Mouse (Mus musculus) liver, embryonic 12.5 days (tissue): ENCODE measurements at regions not wholly inside any gene's neighbourhood (a gene's known extent, or its start where the extent isn't known, plus 50 kb on each side); places are given as distances from the start of the nearest gene placed in this dataset.

ENCODE experiments used
- ATAC-seq: fragments of 200-750 bp; cut with Nextera tagmentation; 2 replicates; pipeline ENCODE4 v1.8.0; 2017; ENCODE audit warnings: moderate number of reproducible peaks, mild to moderate bottlenecking, moderate library complexity
- H3K27ac ChIP-seq: fragments of 300-500 bp; sonication (generic); 2 replicates; pipeline ENCODE4 v1.5.1; 2016; ENCODE audit warnings: mild to moderate bottlenecking
- H3K27me3 ChIP-seq: fragments of 300-500 bp; sonication (generic); replicated peaks from 2 replicates; pipeline ENCODE4 v1.6.1; 2016; ENCODE audit warnings: mild to moderate bottlenecking, moderate library complexity
- H3K36me3 ChIP-seq: fragments of 300-500 bp; sonication (generic); 2 replicates; pipeline ENCODE4 v1.6.1; 2016; ENCODE audit warnings: mild to moderate bottlenecking, moderate library complexity
- H3K4me1 ChIP-seq: fragments of 300-500 bp; sonication (generic); 2 replicates; pipeline ENCODE4 v1.6.1; 2016
- H3K4me2 ChIP-seq: fragments of 300-500 bp; sonication (generic); 2 replicates; pipeline ENCODE4 v1.6.1; 2016; ENCODE audit warnings: mild to moderate bottlenecking, moderate library complexity
- H3K4me3 ChIP-seq: fragments of 300-500 bp; sonication (generic); 2 replicates; pipeline ENCODE4 v1.5.1; 2016; ENCODE audit warnings: mild to moderate bottlenecking, moderate library complexity
- H3K9ac ChIP-seq: fragments of 300-500 bp; sonication (generic); 2 replicates; pipeline ENCODE4 v1.6.1; 2016; ENCODE audit warnings: mild to moderate bottlenecking, moderate library complexity
- H3K9me3 ChIP-seq: fragments of 300-500 bp; sonication (generic); replicated peaks from 2 replicates; pipeline ENCODE4 v1.6.1; 2016; ENCODE audit warnings: mild to moderate bottlenecking, moderate library complexity
- WGBS: fragments of 180-500 bp; shearing (Covaris S2); methylation state at CpG from one replicate; pipeline ENCODE4 v1.1.7; 2016; ENCODE audit not compliant: insufficient replicate concordance; 5-methylcytosine and 5-hydroxymethylcytosine counted together

GRCm38 (mm10) chr2:45287530-45288009, 170.4 kb upstream of the Zeb2 start:
- no peak for ATAC-seq
- Histone ChIP-seq H3K4me1 (no peaks in the 10 kb centered on the region), H3K4me3 (no peak overlapping the region), H3K36me3 (no peaks in the 10 kb centered on the region), H3K4me2 (no peak overlapping the region), H3K9me3 (no peaks in the 10 kb centered on the region), H3K27me3 (no peaks in the 10 kb centered on the region), H3K27ac (no peak overlapping the region), H3K9ac (no peak overlapping the region)
- 72% methylated on average over 7 of the region's 7 CpGs for WGBS

- Histone ChIP-seq H3K36me3 (no peaks in the 10 kb centered on the region), H3K9ac (no peak overlapping the region), H3K4me2 (no peak overlapping the region), H3K4me3 (no peak overlapping the region), H3K27me3 (no peaks in the 10 kb centered on the region), H3K9me3 (no peaks in the 10 kb centered on the region), H3K27ac (no peak overlapping the region), H3K4me1 (peaks cover 17% of the 10 kb centered on the region; the same call in 1 of the 2 replicates)
- ATAC-seq: no peak
Observed at GRCm38 (mm10) chr2:45283811-45284210, 166.6 kb upstream of the Zeb2 start.

DNA sequence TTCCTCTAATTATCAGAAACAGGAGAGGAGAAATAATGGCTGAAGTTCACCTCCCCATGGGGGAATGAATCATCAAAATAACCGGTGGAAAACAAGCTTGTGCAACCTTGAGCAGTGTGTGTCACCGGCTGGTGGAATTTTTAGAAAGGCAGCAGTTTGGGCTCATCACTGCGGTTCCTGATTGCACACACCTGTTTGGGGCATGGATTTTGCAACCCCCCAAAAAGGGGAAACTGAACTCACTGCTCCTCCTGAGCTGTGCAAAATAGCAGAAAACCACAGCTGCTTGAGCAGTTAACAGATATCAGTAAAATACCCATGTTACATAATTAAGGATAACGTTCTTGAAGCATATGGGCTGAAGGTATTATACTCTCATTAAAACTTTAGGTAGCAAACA, 162.3 kb upstream of the Zeb2 start:
- 14% methylated on average over 4 of the region's 4 CpGs for WGBS
- Histone ChIP-seq H3K27me3 (no peaks in the 10 kb centered on the region), H3K4me1 (peaks cover 17% of the 10 kb centered on the region; the same call in 1 of the 2 replicates), H3K9ac (no peak overlapping the region), H3K9me3 (no peaks in the 10 kb centered on the region), H3K36me3 (no peaks in the 10 kb centered on the region), H3K27ac (no peak overlapping the region), H3K4me2 (no peak overlapping the region), H3K4me3 (no peak overlapping the region)
- 0 out of 2 replicates have a peak, but pooled peaks have one; percentile 27 for ATAC-seq

- H3K9ac ChIP-seq: no peak overlapping the region
- no peak overlapping the region for H3K4me2 ChIP-seq
- H3K27me3 ChIP-seq: no peaks in the 10 kb centered on the region
- peaks cover 17% of the 10 kb centered on the region; the same call in 1 of the 2 replicates for H3K4me1 ChIP-seq
- H3K9me3 ChIP-seq: no peaks in the 10 kb centered on the region
- ATAC-seq: no peak
- no peak overlapping the region for H3K27ac ChIP-seq
- no peak overlapping the region for H3K4me3 ChIP-seq
- WGBS: 87% methylated on average over 2 of the region's 2 CpGs
- no peaks in the 10 kb centered on the region for H3K36me3 ChIP-seq
Observed at GRCm38 (mm10) chr2:45277602-45278001, 160.4 kb upstream of the Zeb2 start.

- 68% methylated on average over 1 of the region's 1 CpGs for WGBS
- no peak overlapping the region for H3K4me2 ChIP-seq
- H3K9me3 ChIP-seq: no peaks in the 10 kb centered on the region
- H3K36me3 ChIP-seq: no peaks in the 10 kb centered on the region
- no peak overlapping the region for H3K27ac ChIP-seq
- no peak overlapping the region for H3K9ac ChIP-seq
- no peaks in the 10 kb centered on the region for H3K27me3 ChIP-seq
- no peak overlapping the region for H3K4me3 ChIP-seq
- peaks cover 17% of the 10 kb centered on the region; the same call in 1 of the 2 replicates for H3K4me1 ChIP-seq
- no peak for ATAC-seq
Observed at GRCm38 (mm10) chr2:45276703-45277102, 159.5 kb upstream of the Zeb2 start.

DNA sequence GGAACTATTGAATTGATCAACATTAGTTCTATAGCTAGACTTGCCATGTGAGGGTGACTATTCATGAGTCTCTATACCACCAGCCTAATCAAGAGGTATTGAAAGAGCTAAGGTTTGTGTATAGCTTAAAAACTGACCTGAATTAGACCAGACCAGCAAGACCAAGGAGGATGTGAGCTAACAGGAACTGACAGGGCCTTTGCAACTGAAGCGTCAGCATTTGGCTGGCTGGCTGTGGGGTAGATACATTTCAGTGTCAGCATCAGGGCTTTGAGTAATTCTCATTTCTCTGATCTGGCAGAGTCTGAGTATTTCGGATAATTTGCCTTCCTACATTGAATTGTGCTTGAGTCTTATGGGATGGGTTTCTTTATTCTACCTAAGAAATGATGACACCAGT, 152.8 kb upstream of the Zeb2 start:
- Histone ChIP-seq H3K36me3 (no peaks in the 10 kb centered on the region), H3K27ac (no peak overlapping the region), H3K9me3 (no peaks in the 10 kb centered on the region), H3K4me1 (no peaks in the 10 kb centered on the region), H3K4me2 (no peak overlapping the region), H3K9ac (no peak overlapping the region), H3K27me3 (no peaks in the 10 kb centered on the region), H3K4me3 (no peak overlapping the region)
- 65% methylated on average over 2 of the region's 2 CpGs for WGBS
- no peak for ATAC-seq

- Histone ChIP-seq H3K9ac (no peak overlapping the region), H3K4me1 (no peaks in the 10 kb centered on the region), H3K9me3 (no peaks in the 10 kb centered on the region), H3K36me3 (no peaks in the 10 kb centered on the region), H3K4me2 (no peak overlapping the region), H3K27ac (no peak overlapping the region), H3K27me3 (no peaks in the 10 kb centered on the region), H3K4me3 (no peak overlapping the region)
- WGBS: 44% methylated on average over 2 of the region's 2 CpGs
- ATAC-seq: no peak
Observed at GRCm38 (mm10) chr2:45265819-45266218, 148.6 kb upstream of the Zeb2 start.

GRCm38 (mm10) chr2:45261949-45262348, 144.8 kb upstream of the Zeb2 start:
- Histone ChIP-seq H3K9me3 (no peaks in the 10 kb centered on the region), H3K27ac (no peak overlapping the region), H3K4me1 (no peaks in the 10 kb centered on the region), H3K9ac (no peak overlapping the region), H3K36me3 (no peaks in the 10 kb centered on the region), H3K4me2 (no peak overlapping the region), H3K27me3 (no peaks in the 10 kb centered on the region), H3K4me3 (no peak overlapping the region)
- 46% methylated on average over 3 of the region's 3 CpGs for WGBS
- ATAC-seq: no peak

DNA sequence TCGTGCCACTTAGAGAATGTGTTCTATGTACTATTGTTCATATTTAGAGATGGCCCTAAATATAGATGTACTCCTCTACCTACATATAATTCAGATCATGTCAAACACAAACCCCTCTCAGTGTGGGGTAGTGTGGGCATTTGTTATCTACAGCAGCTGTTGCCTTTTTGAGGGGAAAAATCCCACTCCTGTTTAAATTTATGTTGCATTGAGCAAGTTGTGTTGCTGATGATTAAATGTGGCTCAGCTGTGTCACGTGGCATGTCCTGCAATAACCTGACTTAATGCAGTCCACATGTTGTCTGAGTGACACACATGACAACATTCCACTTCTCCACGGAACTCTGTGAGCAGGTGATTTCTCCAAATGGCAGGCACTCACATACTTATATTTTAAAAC, 141.7 kb upstream of the Zeb2 start:
- no peaks in the 10 kb centered on the region for H3K36me3 ChIP-seq
- no peak overlapping the region for H3K9ac ChIP-seq
- H3K9me3 ChIP-seq: no peaks in the 10 kb centered on the region
- H3K27me3 ChIP-seq: no peaks in the 10 kb centered on the region
- no peak overlapping the region for H3K4me2 ChIP-seq
- H3K4me3 ChIP-seq: no peak overlapping the region
- H3K4me1 ChIP-seq: no peaks in the 10 kb centered on the region
- WGBS: 66% methylated on average over 3 of the region's 3 CpGs
- no peak for ATAC-seq
- no peak overlapping the region for H3K27ac ChIP-seq

DNA sequence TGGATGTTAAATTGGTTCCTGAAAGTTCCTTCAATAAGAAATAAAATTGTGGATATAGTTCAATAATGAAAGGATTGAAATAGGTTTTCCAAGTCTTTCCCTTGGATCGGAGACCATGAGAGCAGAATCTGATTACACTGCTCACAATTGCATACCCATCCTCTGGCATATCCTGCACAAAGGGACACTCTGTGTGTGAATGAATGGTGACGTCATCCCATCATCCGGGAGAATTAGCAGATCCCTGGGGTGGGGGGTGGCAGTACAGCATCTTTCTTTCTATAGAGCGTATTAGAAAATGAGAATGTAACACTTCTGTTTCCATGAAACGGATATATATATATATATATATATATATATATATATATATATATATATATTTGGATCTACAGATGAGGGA, 139.2 kb upstream of the Zeb2 start:
- Histone ChIP-seq H3K9me3 (no peaks in the 10 kb centered on the region), H3K27ac (no peak overlapping the region), H3K9ac (no peak overlapping the region), H3K36me3 (no peaks in the 10 kb centered on the region), H3K4me2 (no peak overlapping the region), H3K4me1 (no peaks in the 10 kb centered on the region), H3K4me3 (no peak overlapping the region), H3K27me3 (no peaks in the 10 kb centered on the region)
- ATAC-seq: no peak
- 68% methylated on average over 5 of the region's 5 CpGs for WGBS

- Histone ChIP-seq H3K4me1 (no peaks in the 10 kb centered on the region), H3K4me3 (no peak overlapping the region), H3K27ac (no peak overlapping the region), H3K4me2 (no peak overlapping the region), H3K27me3 (no peaks in the 10 kb centered on the region), H3K36me3 (no peaks in the 10 kb centered on the region), H3K9me3 (no peaks in the 10 kb centered on the region), H3K9ac (no peak overlapping the region)
- ATAC-seq: no peak
- WGBS: 62% methylated on average over 4 of the region's 4 CpGs
Observed at GRCm38 (mm10) chr2:45253936-45254335, 136.7 kb upstream of the Zeb2 start.

GRCm38 (mm10) chr2:45252321-45252720, 135.1 kb upstream of the Zeb2 start:
- Histone ChIP-seq H3K9me3 (no peaks in the 10 kb centered on the region), H3K9ac (no peak overlapping the region), H3K4me1 (no peaks in the 10 kb centered on the region), H3K4me3 (no peak overlapping the region), H3K4me2 (no peak overlapping the region), H3K27ac (no peak overlapping the region), H3K27me3 (no peaks in the 10 kb centered on the region), H3K36me3 (no peaks in the 10 kb centered on the region)
- 71% methylated on average over 4 of the region's 4 CpGs for WGBS
- no peak for ATAC-seq

GRCm38 (mm10) chr2:45249658-45250057, 132.5 kb upstream of the Zeb2 start:
- no peak overlapping the region for H3K9ac ChIP-seq
- no peak for ATAC-seq
- H3K36me3 ChIP-seq: no peaks in the 10 kb centered on the region
- no peak overlapping the region for H3K4me2 ChIP-seq
- no peaks in the 10 kb centered on the region for H3K9me3 ChIP-seq
- no peaks in the 10 kb centered on the region for H3K27me3 ChIP-seq
- WGBS: 73% methylated on average over 1 of the region's 1 CpGs
- no peak overlapping the region for H3K4me3 ChIP-seq
- H3K4me1 ChIP-seq: peaks cover 11% of the 10 kb centered on the region; the same call in 1 of the 2 replicates
- H3K27ac ChIP-seq: no peak overlapping the region
